Mouse (Mus musculus) midbrain, embryonic 12.5 days (tissue): ENCODE data around the gene Ano6. TPM values are rescaled to one million over a fixed set of nuclear protein-coding genes. Genes with fewer than 3 reads are reported as not detected.
A peak's percentile ranks its signal among the peaks of the same experiment; 100 is the strongest.

Source experiments
- ATAC-seq: fragments of 200-750 bp; cut with Nextera tagmentation; 2 replicates; pipeline ENCODE4 v1.8.0; 2017; ENCODE audit warnings: low read depth, moderate TSS enrichment, moderate library complexity; ENCODE audit not compliant: low FRiP score
- H3K27ac ChIP-seq: fragments of 300-500 bp; sonication (generic); replicated peaks from 2 replicates; pipeline ENCODE4 v1.5.1; 2016; ENCODE audit warnings: mild to moderate bottlenecking
- H3K27me3 ChIP-seq: fragments of 300-500 bp; sonication (generic); 2 replicates; pipeline ENCODE4 v1.6.1; 2016; ENCODE audit warnings: mild to moderate bottlenecking
- H3K36me3 ChIP-seq: fragments of 300-500 bp; sonication (generic); 2 replicates; pipeline ENCODE4 v1.6.1; 2016
- H3K4me1 ChIP-seq: fragments of 300-500 bp; sonication (generic); 2 replicates; pipeline ENCODE4 v1.6.1; 2016
- H3K4me2 ChIP-seq: fragments of 300-500 bp; sonication (generic); replicated peaks from 2 replicates; pipeline ENCODE4 v1.6.1; 2016; ENCODE audit warnings: mild to moderate bottlenecking, moderate library complexity
- H3K4me3 ChIP-seq: fragments of 300-500 bp; sonication (generic); 2 replicates; pipeline ENCODE4 v1.5.1; 2016; ENCODE audit warnings: mild to moderate bottlenecking
- H3K9ac ChIP-seq: fragments of 300-500 bp; sonication (generic); replicated peaks from 2 replicates; pipeline ENCODE4 v1.6.1; 2016; ENCODE audit warnings: mild to moderate bottlenecking, moderate library complexity
- H3K9me3 ChIP-seq: fragments of 300-500 bp; sonication (generic); 2 replicates; pipeline ENCODE4 v1.6.1; 2016; ENCODE audit warnings: mild to moderate bottlenecking
- WGBS: fragments of 180-500 bp; shearing (Covaris S2); methylation state at CpG from one replicate; pipeline ENCODE4 v1.1.7; 2016; 5-methylcytosine and 5-hydroxymethylcytosine counted together
- polyA plus RNA-seq: library from polyadenylated mRNA; unstranded; fragments of >200 nt; fragmentation: Nextera tagmentation; extraction: Ambion mirVana; gene quantifications from 2 replicates; pipeline ENCODE4 v1.2.1, GENCODE M21; 2016

Ano6 gene
- polyA plus RNA-seq, 1 experiment from 2014 or later = 35.8 TPM

GRCm38 (mm10) chr15:95770307-95770706, 20.3 kb upstream of the Ano6 start:
- 100% methylated on average over 2 of the region's 2 CpGs for WGBS
- no peaks in the 10 kb centered on the region for H3K4me1 ChIP-seq
- no peak for ATAC-seq
- H3K36me3 ChIP-seq = no peaks in the 10 kb centered on the region
- no peak overlapping the region for H3K9ac ChIP-seq
- no peaks in the 10 kb centered on the region for H3K9me3 ChIP-seq
- H3K27me3 ChIP-seq = no peaks in the 10 kb centered on the region
- H3K4me3 ChIP-seq = no peak overlapping the region
- no peak overlapping the region for H3K4me2 ChIP-seq
- H3K27ac ChIP-seq = no peak overlapping the region

GRCm38 (mm10) chr15:95772374-95772773, 18.3 kb upstream of the Ano6 start:
- WGBS = 63% methylated on average over 13 of the region's 13 CpGs

GRCm38 (mm10) chr15:95772861-95773836, 17.5 kb upstream of the Ano6 start:
- Histone ChIP-seq H3K9me3 (no peaks in the 10 kb centered on the region), H3K4me3 (no peak overlapping the region), H3K9ac (no peak overlapping the region), H3K27ac (no peak overlapping the region), H3K27me3 (no peaks in the 10 kb centered on the region), H3K4me2 (no peak overlapping the region), H3K4me1 (no peaks in the 10 kb centered on the region), H3K36me3 (no peaks in the 10 kb centered on the region)
- 55% methylated on average over 14 of the region's 14 CpGs for WGBS
- ATAC-seq = no peak

More at GRCm38 (mm10) chr15:95772374-95772773, 18.3 kb upstream of the Ano6 start:
- no peaks in the 10 kb centered on the region for H3K36me3 ChIP-seq
- H3K4me3 ChIP-seq = no peak overlapping the region
- no peak overlapping the region for H3K27ac ChIP-seq
- H3K4me1 ChIP-seq = no peaks in the 10 kb centered on the region
- no peak overlapping the region for H3K9ac ChIP-seq
- H3K9me3 ChIP-seq = no peaks in the 10 kb centered on the region
- ATAC-seq = no peak
- no peaks in the 10 kb centered on the region for H3K27me3 ChIP-seq
- no peak overlapping the region for H3K4me2 ChIP-seq

GRCm38 (mm10) chr15:95774197-95774596, 16.4 kb upstream of the Ano6 start:
- ATAC-seq = no peak
- H3K4me2 ChIP-seq = no peak overlapping the region
- no peaks in the 10 kb centered on the region for H3K27me3 ChIP-seq
- H3K9ac ChIP-seq = no peak overlapping the region
- H3K4me3 ChIP-seq = no peak overlapping the region
- H3K36me3 ChIP-seq = no peaks in the 10 kb centered on the region
- no peaks in the 10 kb centered on the region for H3K9me3 ChIP-seq
- H3K27ac ChIP-seq = no peak overlapping the region
- WGBS = 90% methylated on average over 6 of the region's 6 CpGs
- no peaks in the 10 kb centered on the region for H3K4me1 ChIP-seq

GRCm38 (mm10) chr15:95774674-95775414, 15.8 kb upstream of the Ano6 start:
- no peak overlapping the region for H3K4me3 ChIP-seq
- H3K4me2 ChIP-seq = no peak overlapping the region
- no peak overlapping the region for H3K27ac ChIP-seq
- ATAC-seq = no peak
- 92% methylated on average over 9 of the region's 9 CpGs for WGBS
- no peaks in the 10 kb centered on the region for H3K27me3 ChIP-seq
- no peaks in the 10 kb centered on the region for H3K4me1 ChIP-seq
- no peaks in the 10 kb centered on the region for H3K9me3 ChIP-seq
- no peaks in the 10 kb centered on the region for H3K36me3 ChIP-seq
- no peak overlapping the region for H3K9ac ChIP-seq

DNA sequence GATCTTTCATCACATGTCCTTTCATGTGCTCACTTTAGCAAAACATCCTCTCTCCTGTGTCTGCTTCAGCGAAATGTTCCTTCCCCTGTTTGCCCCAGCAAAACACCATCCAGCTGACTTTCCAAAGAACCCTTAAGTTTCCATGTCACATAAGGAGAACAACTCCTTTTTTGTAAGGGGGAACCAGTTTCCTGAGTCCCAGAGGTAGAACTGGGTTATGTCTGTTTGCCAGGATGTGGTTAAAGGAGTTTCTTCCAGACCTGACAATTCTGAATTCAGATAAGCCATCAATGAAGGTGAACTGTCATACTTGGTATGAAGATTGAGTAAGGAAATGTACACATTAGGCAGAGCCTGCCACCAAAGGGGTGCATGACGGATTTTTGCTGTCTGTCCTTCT, 12.9 kb upstream of the Ano6 start:
- Histone ChIP-seq H3K27ac (no peak overlapping the region), H3K4me3 (no peak overlapping the region), H3K36me3 (no peaks in the 10 kb centered on the region), H3K27me3 (no peaks in the 10 kb centered on the region), H3K9ac (no peak overlapping the region), H3K9me3 (no peaks in the 10 kb centered on the region), H3K4me2 (no peak overlapping the region), H3K4me1 (no peaks in the 10 kb centered on the region)
- no peak for ATAC-seq
- 90% methylated on average over 2 of the region's 2 CpGs for WGBS

DNA sequence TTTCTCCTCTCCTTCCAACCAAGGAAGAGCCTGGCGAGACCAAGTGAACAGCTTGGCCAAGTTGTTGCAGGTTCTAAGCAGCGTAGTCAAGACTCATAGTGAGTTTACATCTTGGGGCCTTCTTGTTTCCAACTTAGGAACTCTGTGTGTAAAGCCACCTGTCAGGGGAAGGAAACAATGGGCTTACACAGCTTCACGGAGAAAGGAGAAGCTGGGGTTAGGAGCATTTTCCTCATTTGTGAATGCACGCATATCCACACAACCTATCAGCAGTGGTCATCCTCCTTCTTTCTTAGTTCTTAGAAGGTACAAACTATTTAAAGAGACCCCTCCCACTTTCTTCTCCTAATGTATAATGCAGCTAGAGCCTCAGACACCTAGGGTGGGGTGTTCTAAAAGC, 11.9 kb upstream of the Ano6 start:
- Histone ChIP-seq H3K9me3 (no peaks in the 10 kb centered on the region), H3K36me3 (no peaks in the 10 kb centered on the region), H3K27ac (no peak overlapping the region), H3K4me1 (no peaks in the 10 kb centered on the region), H3K9ac (no peak overlapping the region), H3K4me2 (no peak overlapping the region), H3K27me3 (no peaks in the 10 kb centered on the region), H3K4me3 (no peak overlapping the region)
- 82% methylated on average over 4 of the region's 4 CpGs for WGBS
- no peak for ATAC-seq

DNA sequence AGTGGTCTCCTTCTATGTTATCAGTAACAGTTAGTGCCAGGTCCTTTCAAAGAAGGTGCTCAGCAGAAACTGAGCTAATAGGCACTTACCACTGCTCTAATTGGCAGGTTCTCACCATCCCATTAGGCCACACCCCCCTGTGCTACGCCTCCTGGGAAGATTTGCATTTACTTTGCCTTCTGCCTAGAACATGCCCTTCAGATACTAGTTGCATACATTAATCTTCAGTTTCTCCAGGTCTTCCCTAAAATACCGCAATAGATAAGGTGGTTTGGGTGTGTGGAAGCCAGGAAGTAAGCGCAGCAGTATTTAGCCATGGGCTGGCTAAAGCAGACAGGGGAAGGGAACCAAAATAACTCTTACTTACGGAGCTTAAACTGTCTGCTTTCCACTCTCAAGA, 4.0 kb upstream of the Ano6 start:
- Histone ChIP-seq H3K27me3 (peaks cover 9% of the 10 kb centered on the region), H3K4me1 (peaks cover 8% of the 10 kb centered on the region; the same call in 1 of the 2 replicates), H3K27ac (no peak overlapping the region), H3K4me3 (no peak overlapping the region), H3K4me2 (no peak overlapping the region), H3K9ac (no peak overlapping the region), H3K36me3 (no peaks in the 10 kb centered on the region), H3K9me3 (no peaks in the 10 kb centered on the region)
- no peak for ATAC-seq
- 87% methylated on average over 4 of the region's 4 CpGs for WGBS

- ATAC-seq = no peak
- Histone ChIP-seq H3K4me1 (peaks cover 18% of the 10 kb centered on the region), H3K4me2 (no peak overlapping the region), H3K36me3 (no peaks in the 10 kb centered on the region), H3K27ac (no peak overlapping the region), H3K4me3 (no peak overlapping the region), H3K27me3 (peaks cover 9% of the 10 kb centered on the region), H3K9ac (no peak overlapping the region), H3K9me3 (no peaks in the 10 kb centered on the region)
- 60% methylated on average over 3 of the region's 3 CpGs for WGBS
Observed at GRCm38 (mm10) chr15:95787578-95787977, 3.1 kb upstream of the Ano6 start.

GRCm38 (mm10) chr15:95789562-95790528, 798 bp upstream of the Ano6 start:
- 8% methylated on average over 32 of the region's 32 CpGs for WGBS
- ATAC-seq = peak; percentile 57
- peak overlapping the region; percentile 68 for H3K4me2 ChIP-seq
- H3K27me3 ChIP-seq = peaks cover 9% of the 10 kb centered on the region
- peak overlapping the region; percentile 89 for H3K9ac ChIP-seq
- peak overlapping the region; percentile 67 for H3K27ac ChIP-seq
- H3K4me3 ChIP-seq = peak overlapping the region; percentile 67
- no peaks in the 10 kb centered on the region for H3K36me3 ChIP-seq
- H3K9me3 ChIP-seq = no peaks in the 10 kb centered on the region
- H3K4me1 ChIP-seq = peaks cover 19% of the 10 kb centered on the region

DNA sequence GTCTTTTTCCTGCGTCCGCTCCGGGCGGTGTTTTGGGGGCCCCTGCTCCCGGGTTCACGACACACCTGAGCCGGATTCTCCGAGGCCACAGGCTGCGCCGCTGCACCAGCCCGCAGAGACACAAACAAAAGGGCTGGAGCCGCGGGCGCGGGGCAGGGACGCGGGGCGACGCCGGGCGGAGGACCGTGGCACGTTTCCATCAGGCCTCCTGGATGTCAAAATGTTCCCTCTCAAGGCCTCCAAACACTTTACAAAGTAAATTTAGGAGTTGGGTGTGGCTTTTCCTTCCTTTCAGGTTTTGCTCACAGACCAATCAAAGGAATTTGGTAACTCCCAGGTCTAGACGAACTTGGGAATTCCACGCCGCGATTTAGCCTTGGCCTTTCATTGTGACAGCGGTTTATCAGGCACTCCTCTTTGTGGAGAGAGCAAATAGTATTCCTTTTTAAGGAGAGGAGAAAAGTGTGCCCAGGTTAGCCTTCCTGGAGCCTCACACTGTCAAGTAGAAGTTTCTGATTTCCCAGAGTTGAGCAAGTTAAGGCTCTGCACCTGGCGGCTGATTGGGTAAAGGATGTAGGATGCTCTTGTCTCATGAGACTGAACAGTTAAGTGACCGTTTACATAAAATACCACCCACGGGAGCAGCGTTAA, 623 bp downstream of the Ano6 start:
- 3% methylated on average over 32 of the region's 32 CpGs for WGBS
- Histone ChIP-seq H3K9ac (peak overlapping the region; percentile 89), H3K4me2 (peak overlapping the region; percentile 68), H3K27ac (peak overlapping the region; percentile 67), H3K4me3 (peak overlapping the region; percentile 67), H3K9me3 (no peaks in the 10 kb centered on the region), H3K27me3 (peaks cover 9% of the 10 kb centered on the region), H3K4me1 (peaks cover 19% of the 10 kb centered on the region), H3K36me3 (no peaks in the 10 kb centered on the region)
- peak; percentile 62 for ATAC-seq
